Mouse (Mus musculus): ENCODE data around the gene Plin2. TPM values are rescaled to one million over a fixed set of nuclear protein-coding genes. Genes with fewer than 3 reads are reported as not detected.

The Plin2 gene
- total and polyA plus RNA-seq, 2 experiments from 2014 or later: 37.3 to 42.7 TPM

GRCm38 (mm10) chr4:86611524-86612288, 58.2 kb downstream of the Plin2 start, which contains the start of gene Haus6:
Haus6 (minus strand) TSS chr4:86612055.
- Histone ChIP-seq H3K27ac (peak within 1 kb of the TSS; percentile 79), H3K9me3 (ENCODE audit: low read length) (no peaks in the 10 kb centered on the region), H3K36me3 (ENCODE audit: insufficient read depth, low read length) (no peaks in the 10 kb centered on the region), H3K4me2 (ENCODE audit: low read depth, low read length) (peak within 1 kb of the TSS; percentile 93), H3K9ac (replicated peaks; ENCODE audit: low read length) (peak within 1 kb of the TSS; percentile 72), H3K27me3 (ENCODE audit: insufficient read depth, low read length) (no peaks in the 10 kb centered on the region), H3K4me3 (ENCODE audit: low read length) (peak within 1 kb of the TSS; percentile 89), H3K4me1 (ENCODE audit: insufficient read depth, low read length) (peaks cover 8% of the 10 kb centered on the region; the same call in 1 of the 2 replicates)
- TF ChIP-seq CTCF (IDR thresholded peaks at IDR 0.05; ENCODE audit: low read depth): no peak
- under 1% methylated on average over 59 of the region's 59 CpGs for WGBS
- DNase-seq (ENCODE audit: low spot score) (peak; percentile 99), ATAC-seq (peak; percentile 100)

Other genes with a start within 250 kb of the Plin2 start
- not detected in 2 replicates for gene Saxo1, start 111.7 kb downstream of the Plin2 start, total RNA-seq (2014; rRNA removed)
- not detected in 2 replicates for gene Saxo1, start 111.7 kb downstream of the Plin2 start, polyA plus RNA-seq (2015; fragmentation: Nextera tagmentation; extraction: Ambion mirVana)
- gene Rraga, start 94.4 kb downstream of the Plin2 start, total RNA-seq (2014; rRNA removed): 31.3 and 31.5 TPM in 2 replicates
- gene Rraga, start 94.4 kb downstream of the Plin2 start, polyA plus RNA-seq (2015; fragmentation: Nextera tagmentation; extraction: Ambion mirVana): 135 and 143 TPM in 2 replicates
- 3.6 and 15.2 TPM in 2 replicates for gene Haus6, start 58.0 kb downstream of the Plin2 start, total RNA-seq (2014; rRNA removed)
- 5.1 and 6.3 TPM in 2 replicates for gene Haus6, start 58.0 kb downstream of the Plin2 start, polyA plus RNA-seq (2015; fragmentation: Nextera tagmentation; extraction: Ambion mirVana)
- gene Dennd4c, start 78.5 kb upstream of the Plin2 start, total RNA-seq (2014; rRNA removed): 8.8 and 14.3 TPM in 2 replicates
- gene Dennd4c, start 78.5 kb upstream of the Plin2 start, polyA plus RNA-seq (2015; fragmentation: Nextera tagmentation; extraction: Ambion mirVana): 3.2 and 4.3 TPM in 2 replicates
- 805 and 881 TPM in 2 replicates for gene Rps6, start 187.4 kb upstream of the Plin2 start, total RNA-seq (2014; rRNA removed)
- 338 and 363 TPM in 2 replicates for gene Rps6, start 187.4 kb upstream of the Plin2 start, polyA plus RNA-seq (2015; fragmentation: Nextera tagmentation; extraction: Ambion mirVana)
- gene Acer2, start 204.3 kb upstream of the Plin2 start, total RNA-seq (2014; rRNA removed): 8.7 and 9.6 TPM in 2 replicates
- gene Acer2, start 204.3 kb upstream of the Plin2 start, polyA plus RNA-seq (2015; fragmentation: Nextera tagmentation; extraction: Ambion mirVana): 8.9 and 9.5 TPM in 2 replicates